Mouse (Mus musculus): ENCODE measurements at regions not wholly inside any gene's neighbourhood (a gene's known extent, or its start where the extent isn't known, plus 50 kb on each side); places are given as distances from the start of the nearest gene placed in this dataset.

GRCm38 (mm10) chr6:31250526-31250925 lies 148.0 kb upstream of the Mkln1 start:
- no peak for DNase-seq (ENCODE audit: extremely low read depth, insufficient read length, low spot score)

DNA sequence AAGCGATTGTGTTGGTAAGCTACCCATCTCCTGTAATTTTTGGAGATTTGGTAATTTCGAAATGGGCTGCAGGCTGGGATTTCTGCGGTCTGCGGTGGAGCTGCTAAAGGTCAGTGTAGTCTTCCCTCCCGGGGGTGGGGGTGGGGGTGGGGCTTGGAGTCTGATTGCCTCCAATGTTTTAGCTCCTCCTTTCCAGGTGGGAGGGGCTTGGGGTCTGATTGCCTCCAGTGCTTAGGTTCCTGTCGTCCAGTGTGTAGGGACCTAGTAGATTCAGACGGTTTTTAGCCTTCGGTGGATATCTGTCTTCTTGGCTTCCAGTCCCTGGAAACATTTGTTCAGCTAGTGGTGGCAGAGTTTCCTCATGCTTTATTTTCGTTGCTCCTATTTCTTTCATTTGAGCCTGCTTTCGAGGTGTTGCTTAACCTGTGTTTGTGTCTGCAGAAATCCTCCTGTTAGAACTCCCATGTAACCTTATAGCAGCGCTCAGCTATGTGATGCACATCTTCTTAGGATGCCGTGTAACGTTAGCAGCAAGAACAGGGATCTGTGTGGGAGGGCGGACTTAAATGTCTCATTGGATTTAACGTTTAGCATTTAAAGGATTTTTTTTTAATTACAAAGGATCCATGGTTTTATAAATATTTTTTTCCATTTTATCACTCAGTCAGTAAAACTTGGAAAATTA lies 145.1 kb upstream of the Mkln1 start:
- no peak for DNase-seq (ENCODE audit: extremely low read depth, insufficient read length, low spot score)

DNA sequence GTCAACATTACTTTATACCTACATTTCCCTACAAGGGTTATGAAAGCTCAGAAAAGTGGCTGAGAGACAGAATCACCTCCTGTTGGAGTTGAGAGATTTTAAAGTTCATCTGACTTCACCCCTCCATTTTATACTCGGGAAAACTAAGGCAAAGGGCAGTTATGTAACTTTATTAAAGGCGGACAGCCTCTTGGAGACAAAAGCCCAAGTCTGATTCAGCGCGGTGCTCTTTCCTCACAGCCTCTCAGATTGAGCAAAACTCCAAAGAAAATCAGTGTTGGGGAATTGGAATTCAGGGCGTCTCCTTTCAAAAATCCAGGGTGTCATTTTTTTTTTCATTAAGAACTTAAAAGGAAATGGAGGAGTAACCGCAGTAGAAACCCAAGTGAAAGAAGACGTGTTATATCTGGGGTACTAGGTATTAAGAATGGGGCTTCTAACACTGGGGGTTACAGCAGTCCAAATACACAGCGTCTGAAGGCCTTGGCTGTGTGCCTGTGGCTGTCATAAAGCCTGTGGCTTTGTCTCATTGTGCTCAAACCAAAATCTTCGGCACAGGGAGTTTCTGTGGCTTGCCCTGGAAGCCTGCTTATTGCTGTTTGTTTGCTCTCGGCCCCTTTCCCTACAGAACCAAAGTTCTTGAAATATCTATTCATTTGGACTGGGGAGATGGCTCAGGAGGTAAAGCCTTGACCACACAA lies 137.7 kb upstream of the Mkln1 start:
- DNase-seq (ENCODE audit: extremely low read depth, insufficient read length, low spot score), result no peak

DNA sequence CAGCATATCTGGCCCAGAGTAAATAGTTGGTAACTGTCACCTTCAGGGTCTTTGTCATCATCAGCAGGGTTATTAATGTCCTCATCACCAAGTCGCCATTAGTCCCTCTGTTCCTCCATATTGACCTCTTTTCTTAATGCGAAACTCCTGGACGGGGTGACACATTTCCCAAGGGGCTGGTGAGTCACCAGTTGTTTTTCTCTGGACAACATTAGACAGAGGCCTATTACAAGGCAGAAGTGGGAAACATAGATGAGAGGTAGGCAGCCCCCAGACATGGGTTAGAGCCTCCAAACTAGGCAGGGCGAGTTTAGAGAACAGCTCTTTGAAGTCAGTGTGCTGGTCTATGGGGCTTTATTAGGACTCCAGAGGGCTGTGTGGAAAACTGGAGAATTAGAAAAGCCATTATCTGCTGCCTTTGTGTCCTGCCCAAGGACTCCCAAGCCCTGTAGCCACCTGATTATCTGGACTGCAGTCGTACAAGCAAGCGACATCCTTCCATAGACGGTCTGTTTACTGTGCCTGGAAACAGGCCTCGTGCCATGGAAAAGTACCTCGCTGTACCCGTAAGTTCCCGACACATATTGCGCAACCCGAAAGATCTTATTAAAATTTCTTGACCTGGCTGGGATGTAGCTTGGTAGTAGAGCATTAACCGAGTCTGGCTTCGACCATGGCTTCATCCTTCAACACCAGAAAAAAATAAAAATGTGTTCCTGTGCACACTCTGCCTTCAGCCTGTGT lies 136.6 kb upstream of the Mkln1 start:
- DNase-seq (ENCODE audit: extremely low read depth, insufficient read length, low spot score), result peak; percentile 55

GRCm38 (mm10) chr6:31262651-31263050 lies 135.9 kb upstream of the Mkln1 start:
- DNase-seq (ENCODE audit: extremely low read depth, insufficient read length, low spot score), result no peak

DNA sequence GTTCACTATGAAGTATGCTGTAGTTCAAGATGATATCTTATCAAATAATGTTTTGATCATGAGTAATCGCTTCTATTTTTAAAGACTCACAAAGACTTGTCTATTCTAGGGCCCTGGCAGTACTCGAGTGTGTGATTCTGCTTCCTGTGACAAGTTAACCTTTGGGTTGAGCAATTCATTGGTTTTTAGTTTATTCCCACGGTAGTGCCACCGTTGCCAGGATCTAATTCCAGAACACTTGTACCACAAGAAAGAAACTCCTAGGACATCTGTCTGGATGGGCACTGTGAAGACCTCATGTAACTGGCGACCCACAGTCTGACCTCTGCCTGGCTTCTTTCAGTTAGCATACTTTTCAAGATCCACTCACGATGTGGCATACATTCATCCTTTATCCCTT lies 134.7 kb upstream of the Mkln1 start:
- DNase-seq (ENCODE audit: extremely low read depth, insufficient read length, low spot score), result no peak

- DNase-seq (ENCODE audit: extremely low read depth, insufficient read length, low spot score), result no peak
Observed at GRCm38 (mm10) chr6:31266441-31267040, 132.0 kb upstream of the Mkln1 start.

DNA sequence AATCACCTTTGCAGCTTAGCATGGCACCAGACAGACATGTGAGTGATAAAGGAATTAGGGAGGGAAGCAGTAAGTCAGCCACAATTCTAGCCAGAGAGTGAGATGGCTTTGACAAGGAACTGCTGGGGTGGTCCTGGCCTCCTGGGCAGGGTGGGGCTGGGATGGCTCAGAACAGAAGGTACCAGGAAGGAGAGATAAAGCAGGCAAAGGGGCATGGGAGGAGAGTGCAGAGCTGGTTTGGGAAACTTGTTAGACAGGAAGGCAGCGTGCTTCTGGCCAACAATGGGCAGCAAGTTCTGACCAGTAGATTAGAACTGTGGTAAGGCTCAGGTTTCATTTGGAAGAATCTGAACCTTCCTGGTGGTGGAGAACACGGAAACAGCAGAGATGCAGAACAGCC lies 130.5 kb upstream of the Mkln1 start:
- DNase-seq (ENCODE audit: extremely low read depth, insufficient read length, low spot score), result no peak

DNA sequence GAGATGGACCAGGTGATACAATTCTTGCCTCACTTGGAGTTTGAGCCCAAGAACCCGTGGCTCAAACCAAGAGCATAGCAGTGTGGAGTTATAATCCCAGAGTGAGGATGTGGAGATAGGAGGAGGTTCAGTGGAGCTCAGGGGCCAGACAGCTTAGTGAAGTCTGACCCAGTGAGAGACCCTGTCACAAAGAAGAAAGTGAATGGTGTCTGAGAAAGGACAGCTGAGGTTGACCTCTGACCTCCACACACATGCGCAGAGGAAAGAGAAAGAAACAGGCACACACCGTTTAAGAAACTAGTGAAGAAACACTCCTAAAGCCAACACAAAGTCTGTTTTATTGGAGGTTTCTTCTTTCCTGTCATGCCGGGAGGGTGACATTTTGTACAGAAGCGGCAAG lies 124.7 kb upstream of the Mkln1 start:
- no peak for DNase-seq (ENCODE audit: extremely low read depth, insufficient read length, low spot score)

- DNase-seq (ENCODE audit: extremely low read depth, insufficient read length, low spot score), result no peak
Observed at GRCm38 (mm10) chr6:31274236-31274635, 124.3 kb upstream of the Mkln1 start.

GRCm38 (mm10) chr6:31277792-31278191 lies 120.7 kb upstream of the Mkln1 start:
- DNase-seq (ENCODE audit: extremely low read depth, insufficient read length, low spot score), result no peak

- no peak for DNase-seq (ENCODE audit: extremely low read depth, insufficient read length, low spot score)
Observed at GRCm38 (mm10) chr6:31283973-31284372, 114.6 kb upstream of the Mkln1 start.

DNA sequence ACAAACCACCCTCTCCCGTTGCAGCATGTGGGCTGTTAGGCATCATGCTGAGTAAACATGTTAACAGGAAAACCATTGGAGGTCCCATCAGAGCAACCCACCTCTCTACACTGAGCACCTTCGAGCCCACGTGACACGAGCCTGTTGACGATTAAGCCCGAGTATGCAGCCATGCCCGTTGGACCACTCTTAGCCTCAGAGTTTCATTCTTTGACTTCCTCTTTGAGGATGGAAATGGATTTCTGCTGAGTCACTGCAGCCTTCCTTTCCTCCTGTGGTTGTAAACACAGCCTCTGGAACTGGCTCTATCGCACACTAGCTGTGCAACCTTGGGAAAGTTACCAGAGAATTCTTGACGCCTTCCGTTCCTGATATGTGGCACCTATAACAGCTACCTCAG lies 114.1 kb upstream of the Mkln1 start:
- peak; percentile 42 for DNase-seq (ENCODE audit: extremely low read depth, insufficient read length, low spot score)

- peak; percentile 53 for DNase-seq (ENCODE audit: extremely low read depth, insufficient read length, low spot score)
Observed at GRCm38 (mm10) chr6:31285064-31285463, 113.5 kb upstream of the Mkln1 start.

DNA sequence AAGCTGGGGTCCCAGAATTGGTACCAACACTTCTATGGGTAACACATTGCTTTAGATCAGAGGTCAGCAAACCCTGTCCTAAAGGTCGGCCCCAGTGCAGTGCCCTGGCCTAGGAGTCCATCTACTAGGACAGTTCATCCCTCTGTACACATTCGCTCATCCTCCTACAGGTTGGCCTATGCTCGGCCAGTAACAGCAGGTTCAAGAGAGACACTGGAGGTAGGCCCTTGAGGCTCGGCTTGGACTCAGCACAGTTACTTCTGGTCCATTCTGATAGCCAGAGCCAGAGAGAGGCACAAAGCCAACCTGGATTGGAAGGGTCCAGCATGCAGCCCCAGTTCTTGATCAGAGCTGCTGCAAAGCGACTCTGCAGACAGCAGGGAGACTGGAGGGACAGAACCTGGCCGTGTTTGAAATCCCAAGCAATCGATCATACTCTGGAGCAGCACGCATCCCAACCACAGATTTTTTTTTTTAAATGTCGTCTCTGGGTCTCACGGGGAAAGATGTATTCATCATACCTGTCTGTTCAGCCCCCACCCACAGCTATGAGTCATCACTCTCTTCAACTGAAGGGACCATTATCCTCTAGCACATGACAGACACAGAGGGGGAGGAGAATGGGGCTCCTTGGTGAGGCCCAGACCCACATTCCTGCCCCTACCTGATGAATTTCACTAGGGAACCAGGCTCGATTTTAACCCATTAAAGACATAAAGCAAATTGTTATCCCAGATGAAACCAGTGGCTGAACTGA lies 112.4 kb upstream of the Mkln1 start:
- DNase-seq (ENCODE audit: extremely low read depth, insufficient read length, low spot score), result no peak

GRCm38 (mm10) chr6:31287176-31287575 lies 111.4 kb upstream of the Mkln1 start:
- DNase-seq (ENCODE audit: extremely low read depth, insufficient read length, low spot score), result no peak

DNA sequence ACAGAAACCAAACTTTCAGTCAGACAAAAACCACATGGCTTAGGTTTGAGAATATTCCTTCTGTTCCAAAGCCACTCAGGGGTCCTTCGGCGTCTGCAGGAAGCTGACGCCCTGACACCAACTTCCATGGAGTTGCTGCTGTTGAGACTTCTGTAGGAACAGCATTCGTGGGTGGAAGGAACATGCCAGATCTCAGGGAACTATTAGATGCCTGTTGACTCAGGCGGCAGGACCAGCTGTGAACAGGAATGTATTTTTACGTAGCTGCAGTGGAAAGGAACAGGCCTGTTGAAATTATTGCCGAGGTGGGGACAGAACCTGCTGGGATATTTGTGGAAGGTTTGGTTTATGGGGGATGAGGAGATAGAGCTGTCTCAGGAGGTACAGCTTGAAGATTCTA lies 110.8 kb upstream of the Mkln1 start:
- DNase-seq (ENCODE audit: extremely low read depth, insufficient read length, low spot score), result no peak

DNA sequence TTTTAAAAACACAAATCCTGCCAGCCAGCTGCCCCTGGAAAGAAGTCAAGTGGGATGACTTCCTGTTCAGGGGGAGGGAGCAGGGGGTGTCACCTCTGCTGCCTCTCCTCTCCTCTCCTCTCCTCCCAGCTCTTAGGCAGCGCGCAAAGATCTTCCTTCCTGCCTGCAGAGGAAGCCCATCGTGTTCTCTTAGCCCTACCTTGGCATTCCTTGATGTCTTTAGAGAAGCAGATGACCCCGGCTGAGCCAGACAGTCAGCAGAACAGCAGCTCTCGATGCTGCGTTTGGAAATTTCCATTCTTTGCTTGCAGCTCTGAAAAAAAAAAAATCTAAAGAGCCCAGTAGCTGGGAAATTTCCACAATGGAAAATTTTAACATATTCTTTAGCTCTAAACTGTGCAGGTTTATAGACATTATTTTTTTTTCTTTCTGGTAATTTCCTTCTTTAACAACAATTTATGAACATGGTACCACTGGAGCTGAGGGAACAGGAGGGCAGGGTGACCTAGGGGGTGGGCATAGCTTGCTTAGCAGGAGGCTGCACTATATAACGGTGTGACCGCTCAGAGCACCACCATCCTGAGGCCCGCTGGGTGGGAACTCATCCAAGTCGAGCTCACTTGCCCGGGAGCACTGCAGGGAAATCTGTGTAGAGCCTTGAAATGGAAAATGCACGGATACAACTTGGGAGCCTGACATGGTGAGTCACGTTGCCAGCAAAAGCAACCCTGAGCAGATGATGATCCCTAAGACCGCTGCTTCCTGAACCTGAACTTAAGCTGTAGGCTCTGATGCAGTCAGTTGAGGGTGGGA lies 109.9 kb upstream of the Mkln1 start:
- DNase-seq (ENCODE audit: extremely low read depth, insufficient read length, low spot score), result peak; percentile 47

- no peak for DNase-seq (ENCODE audit: extremely low read depth, insufficient read length, low spot score)
Observed at GRCm38 (mm10) chr6:31289234-31289486, 109.4 kb upstream of the Mkln1 start.

- no peak for DNase-seq (ENCODE audit: extremely low read depth, insufficient read length, low spot score)
Observed at GRCm38 (mm10) chr6:31292081-31292480, 106.5 kb upstream of the Mkln1 start.

Data from 3134 (cell line).